8 mouse cellular contexts compared by ENCODE assay signal in genomic region chr3:89214681-89215411, GRCm38 (mm10). TPM values are rescaled to one million over a fixed set of nuclear protein-coding genes. Genes with fewer than 3 reads are reported as not detected.
DNase-seq lines count a peak whose midpoint lies in the region; ATAC-seq and TF ChIP-seq lines count a peak whose summit lies in the region.

Gene Thbs3, plus strand, starts transcription at chr3:89215180.

- peaks cover 31% of the 10 kb centered on the region for H3K4me1 ChIP-seq in lung, embryonic 16.5 days (replicated peaks; ENCODE audit: control insufficient read depth, insufficient read depth, low read length)
- H3K4me1 ChIP-seq in heart, embryonic 15.5 days (replicated peaks), result peaks cover 36% of the 10 kb centered on the region

- H3ac ChIP-seq in myocyte (ENCODE audit: control insufficient read depth, insufficient read length), result peak within 1 kb of the TSS; percentile 52

- peak within 1 kb of the TSS; percentile 65 for H3K4me3 ChIP-seq in lung, embryonic 16.5 days (ENCODE audit: low read length)
- peak within 1 kb of the TSS; percentile 92 for H3K4me3 ChIP-seq in heart, embryonic 15.5 days
- H3K4me3 ChIP-seq in myocyte, result peak within 1 kb of the TSS; percentile 50

- DNase-seq in lung, postnatal 25 days (ENCODE audit: low spot score), result no peak
- DNase-seq in embryo, embryonic 10 days (ENCODE audit: low spot score), result peak; percentile 72
- DNase-seq in left cerebral cortex, postnatal 14 days (ENCODE audit: low spot score in 2 of 2), result no peak
- no peak for DNase-seq in thymus, postnatal 25 days
- no peak for DNase-seq in spleen, postnatal 36 days (ENCODE audit: low spot score in 2 of 2)

- H3K27me3 ChIP-seq in lung, embryonic 16.5 days (ENCODE audit: control insufficient read depth, insufficient read depth, low read depth, low read length), result no peaks in the 10 kb centered on the region
- H3K27me3 ChIP-seq in heart, embryonic 15.5 days, result no peaks in the 10 kb centered on the region
- no peaks in the 10 kb centered on the region for H3K27me3 ChIP-seq in myocyte (ENCODE audit: control insufficient read depth, insufficient read depth, insufficient read length)

- TF ChIP-seq POLR2A in myocyte (IDR thresholded peaks at IDR 0.05; ENCODE audit: insufficient read length, low read depth), result no peak

- 1% methylated on average over 19 of the region's 19 CpGs for WGBS in lung, embryonic 16.5 days
- WGBS in heart, embryonic 15.5 days, result 2% methylated on average over 18 of the region's 19 CpGs

- peak within 1 kb of the TSS; percentile 88 for H3K4me2 ChIP-seq in lung, embryonic 16.5 days (ENCODE audit: low read depth, low read length)
- H3K4me2 ChIP-seq in heart, embryonic 15.5 days, result peak within 1 kb of the TSS; percentile 92
- peak within 1 kb of the TSS; percentile 88 for H3K4me2 ChIP-seq in myocyte (ENCODE audit: low read depth)

- peaks cover 12% of the 10 kb centered on the region for H3K79me2 ChIP-seq in myocyte (ENCODE audit: control insufficient read depth, insufficient read depth)

- no peaks in the 10 kb centered on the region for H3K9me3 ChIP-seq in lung, embryonic 16.5 days (ENCODE audit: control insufficient read depth, low read length)
- H3K9me3 ChIP-seq in heart, embryonic 15.5 days (replicated peaks), result no peaks in the 10 kb centered on the region

- H3K27ac ChIP-seq in lung, embryonic 16.5 days (ENCODE audit: low read length), result peak within 1 kb of the TSS; percentile 98
- peak within 1 kb of the TSS; percentile 98 for H3K27ac ChIP-seq in heart, embryonic 15.5 days

- peak within 1 kb of the TSS; percentile 81 for H3K9ac ChIP-seq in lung, embryonic 16.5 days (ENCODE audit: low read length)
- peak within 1 kb of the TSS; percentile 74 for H3K9ac ChIP-seq in heart, embryonic 15.5 days

- no peak for ATAC-seq in lung, embryonic 16.5 days (ENCODE audit: low read depth)
- no peak for ATAC-seq in heart, embryonic 15.5 days (replicated peaks; ENCODE audit: insufficient number of reproducible peaks, insufficient read depth, low FRiP score, low read depth)

- H3K36me3 ChIP-seq in lung, embryonic 16.5 days (ENCODE audit: control insufficient read depth, insufficient read depth, low read length), result 0 out of 2 replicates have a peak, but pooled peaks cover 3% of the 10 kb centered on the region
- H3K36me3 ChIP-seq in heart, embryonic 15.5 days, result peaks cover 8% of the 10 kb centered on the region; the same call in 1 of the 2 replicates
- H3K36me3 ChIP-seq in myocyte (ENCODE audit: control insufficient read depth, insufficient read depth), result peaks cover 3% of the 10 kb centered on the region

- intact Hi-C loops in left cerebral cortex, postnatal 14 days (cut with DNase I), result loop anchor here (5.0 kb wide), 1 partner anchor 98 kb away; no protein-coding TSS in a partner anchor

TF ChIP-seq in myocyte, 11 proteins besides CTCF, POLR2A, EP300 and RAD21:
- TF ChIP-seq REST (IDR thresholded peaks at IDR 0.05; ENCODE audit: insufficient read depth, insufficient read length) (no peak), E2F4 (IDR thresholded peaks at IDR 0.05; ENCODE audit: insufficient read depth) (no peak), TCF12 (IDR thresholded peaks at IDR 0.05; ENCODE audit: insufficient read depth, poor library complexity, severe bottlenecking) (no peak), MYOD1 (IDR thresholded peaks at IDR 0.05; ENCODE audit: control insufficient read depth in 1 of 3, insufficient read length in 2 of 3, low read depth in 2 of 3) (no peak), MYOG (IDR thresholded peaks at IDR 0.05; ENCODE audit: control insufficient read depth in 1 of 3, insufficient read depth in 1 of 3, insufficient read length in 2 of 3, low read depth in 2 of 3) (no peak), POLR2AphosphoS2 (IDR thresholded peaks at IDR 0.05; ENCODE audit: insufficient read length, low read depth) (no peak), CEBPB (IDR thresholded peaks at IDR 0.05; ENCODE audit: insufficient read depth, poor library complexity, severe bottlenecking) (no peak), SRF (IDR thresholded peaks at IDR 0.05; ENCODE audit: control insufficient read depth, insufficient read length, low read depth) (no peak), TCF3 (IDR thresholded peaks at IDR 0.05; ENCODE audit: insufficient read length, low read depth) (no peak), USF1 (IDR thresholded peaks at IDR 0.05; ENCODE audit: low read depth) (no peak), MAX (IDR thresholded peaks at IDR 0.05; ENCODE audit: low read depth) (no peak)

RNA-seq across cellular contexts. Expression of gene Thbs3, which starts in this region (rescaled TPM):
- 57.7 and 65.4 TPM in 2 replicates for polyA plus RNA-seq in lung, embryonic 16.5 days (2015; fragmentation: Nextera tagmentation; extraction: Ambion mirVana)
- 17.5 and 31.4 TPM in 2 replicates for polyA plus RNA-seq in heart, embryonic 15.5 days (2015; fragmentation: Nextera tagmentation; extraction: Ambion mirVana)
- total RNA-seq in left cerebral cortex, postnatal 14 days (2021), result 10 to 100 TPM; 23.5 to 27.0 TPM
- 5.9 TPM for polyA plus RNA-seq in myocyte (2012; fragmentation: generic; extraction: Trizol)
